8 mouse cellular contexts compared by ENCODE assay signal in genomic region chr12:73908274-73909012, GRCm38 (mm10). TPM values are rescaled to one million over a fixed set of nuclear protein-coding genes. Genes with fewer than 3 reads are reported as not detected.
DNase-seq lines count a peak whose midpoint lies in the region; ATAC-seq lines count a peak whose summit lies in the region.

No protein-coding gene starts in this region.

- 0 out of 2 replicates have a peak, but pooled peaks cover 4% of the 10 kb centered on the region for H3K27me3 ChIP-seq in embryonic facial prominence, embryonic 12.5 days
- H3K27me3 ChIP-seq in kidney, embryonic 14.5 days (ENCODE audit: control insufficient read depth, insufficient read depth, low read length), result no peaks in the 10 kb centered on the region
- H3K27me3 ChIP-seq in midbrain, embryonic 16.5 days (ENCODE audit: control insufficient read depth, insufficient read depth, low read depth, low read length), result no peaks in the 10 kb centered on the region

- no peaks in the 10 kb centered on the region for H3K9me3 ChIP-seq in embryonic facial prominence, embryonic 12.5 days
- H3K9me3 ChIP-seq in kidney, embryonic 14.5 days (ENCODE audit: control insufficient read depth, low read length), result no peaks in the 10 kb centered on the region
- H3K9me3 ChIP-seq in midbrain, embryonic 16.5 days (replicated peaks; ENCODE audit: control insufficient read depth, low read length, poor library complexity, severe bottlenecking), result no peaks in the 10 kb centered on the region

- peak overlapping the region; percentile 95 for H3K4me3 ChIP-seq in embryonic facial prominence, embryonic 12.5 days
- peak overlapping the region; percentile 95 for H3K4me3 ChIP-seq in kidney, embryonic 14.5 days (ENCODE audit: low read length)
- H3K4me3 ChIP-seq in midbrain, embryonic 16.5 days (ENCODE audit: low read depth, low read length), result peak overlapping the region; percentile 98

- peak overlapping the region; percentile 99 for H3K9ac ChIP-seq in embryonic facial prominence, embryonic 12.5 days
- H3K9ac ChIP-seq in kidney, embryonic 14.5 days (ENCODE audit: low read depth, low read length), result peak overlapping the region; percentile 98
- peak overlapping the region; percentile 99 for H3K9ac ChIP-seq in midbrain, embryonic 16.5 days (ENCODE audit: low read depth, low read length)

- H3K4me2 ChIP-seq in embryonic facial prominence, embryonic 12.5 days (replicated peaks), result peak overlapping the region; percentile 51
- H3K4me2 ChIP-seq in kidney, embryonic 14.5 days (replicated peaks; ENCODE audit: low read depth, low read length), result peak overlapping the region; percentile 59
- peak overlapping the region; percentile 86 for H3K4me2 ChIP-seq in midbrain, embryonic 16.5 days (ENCODE audit: low read length)

- peak; percentile 67 for ATAC-seq in embryonic facial prominence, embryonic 12.5 days (ENCODE audit: insufficient number of reproducible peaks, insufficient read depth, low FRiP score, low TSS enrichment)
- peak; percentile 77 for ATAC-seq in kidney, embryonic 14.5 days (ENCODE audit: low FRiP score, low TSS enrichment)
- ATAC-seq in midbrain, embryonic 16.5 days, result peak; percentile 69

- peak overlapping the region; percentile 99 for H3K27ac ChIP-seq in embryonic facial prominence, embryonic 12.5 days
- peak overlapping the region; percentile 99 for H3K27ac ChIP-seq in kidney, embryonic 14.5 days (ENCODE audit: low read depth, low read length)
- H3K27ac ChIP-seq in midbrain, embryonic 16.5 days (ENCODE audit: low read length), result peak overlapping the region; percentile 98

- peaks cover 10% of the 10 kb centered on the region; the same call in 1 of the 2 replicates for H3K4me1 ChIP-seq in embryonic facial prominence, embryonic 12.5 days
- H3K4me1 ChIP-seq in kidney, embryonic 14.5 days (ENCODE audit: control insufficient read depth, insufficient read depth, low read length), result peaks cover 2% of the 10 kb centered on the region; the same call in 1 of the 2 replicates
- H3K4me1 ChIP-seq in midbrain, embryonic 16.5 days (ENCODE audit: control insufficient read depth, insufficient read depth, low read length), result peaks cover 18% of the 10 kb centered on the region

- WGBS in embryonic facial prominence, embryonic 12.5 days, result under 1% methylated on average over 65 of the region's 76 CpGs
- under 1% methylated on average over 54 of the region's 76 CpGs for WGBS in kidney, embryonic 14.5 days
- under 1% methylated on average over 65 of the region's 76 CpGs for WGBS in midbrain, embryonic 16.5 days

- peak; percentile 15 for DNase-seq in 3T3-L1 (ENCODE audit: low read depth, low spot score)
- DNase-seq in adrenal gland, postnatal 36 days, result peak; percentile 65 to 80
- peak; percentile 60 to 66 for DNase-seq in heart, adult 9 months (ENCODE audit: low spot score in 2 of 2)
- peak; percentile 70 for DNase-seq in liver
- peak; percentile 54 to 82 for DNase-seq in spleen, postnatal 4 days (ENCODE audit: low spot score in 2 of 2)

- H3K36me3 ChIP-seq in embryonic facial prominence, embryonic 12.5 days, result no peaks in the 10 kb centered on the region
- H3K36me3 ChIP-seq in kidney, embryonic 14.5 days (ENCODE audit: control insufficient read depth, insufficient read depth, low read length), result no peaks in the 10 kb centered on the region
- no peaks in the 10 kb centered on the region for H3K36me3 ChIP-seq in midbrain, embryonic 16.5 days (ENCODE audit: control insufficient read depth, insufficient read depth, low read length)

RNA-seq across cellular contexts. Expression of gene Hif1a, which starts 7.3 kb away (rescaled TPM):
- total RNA-seq in adrenal gland, postnatal 36 days (2021), result 10 to 100 TPM; 66.5 to 69.1 TPM
- polyA plus RNA-seq in embryonic facial prominence, embryonic 12.5 days (2016; fragmentation: Nextera tagmentation; extraction: Ambion mirVana), result 119 and 121 TPM in 2 replicates
- 64.9 and 114 TPM in 2 replicates for polyA plus RNA-seq in kidney, embryonic 14.5 days (2014; fragmentation: Nextera tagmentation; extraction: Ambion mirVana)
- 68.6 and 75.8 TPM in 2 replicates for polyA plus RNA-seq in midbrain, embryonic 16.5 days (2015; fragmentation: Nextera tagmentation; extraction: Ambion mirVana)

RNA-seq across cellular contexts. Expression of gene Gm49321, which starts 29.0 kb away (rescaled TPM):
- total RNA-seq in adrenal gland, postnatal 36 days (2021), result 1 to 10 TPM; 5.7 to 8.5 TPM
- polyA plus RNA-seq in embryonic facial prominence, embryonic 12.5 days (2016; fragmentation: Nextera tagmentation; extraction: Ambion mirVana), result 11.9 and 16.6 TPM in 2 replicates
- 8.7 and 13.9 TPM in 2 replicates for polyA plus RNA-seq in kidney, embryonic 14.5 days (2014; fragmentation: Nextera tagmentation; extraction: Ambion mirVana)
- polyA plus RNA-seq in midbrain, embryonic 16.5 days (2015; fragmentation: Nextera tagmentation; extraction: Ambion mirVana), result 21.2 and 26.0 TPM in 2 replicates

RNA-seq across cellular contexts. Expression of gene Snapc1, which starts 55.8 kb away (rescaled TPM):
- total RNA-seq in adrenal gland, postnatal 36 days (2021), result 10 to 100 TPM; 15.7 to 20.9 TPM
- polyA plus RNA-seq in embryonic facial prominence, embryonic 12.5 days (2016; fragmentation: Nextera tagmentation; extraction: Ambion mirVana), result 23.6 and 25.2 TPM in 2 replicates
- polyA plus RNA-seq in kidney, embryonic 14.5 days (2014; fragmentation: Nextera tagmentation; extraction: Ambion mirVana), result 15.1 and 16.1 TPM in 2 replicates
- 37.0 and 39.4 TPM in 2 replicates for polyA plus RNA-seq in midbrain, embryonic 16.5 days (2015; fragmentation: Nextera tagmentation; extraction: Ambion mirVana)

Comparison
In these comparisons a context has a peak if more than half of its experiments do, and no peak if none do; other contexts are left out.
1. Peak in every context shown above with its lines: DNase-seq, ATAC-seq, H3K4me3 ChIP-seq and H3K27ac ChIP-seq.
2. DNase-seq: peak in every context shown above with its lines; median percentile 72 in adrenal gland, postnatal 36 days; 70 in liver; 68 in spleen, postnatal 4 days; 63 in heart, adult 9 months; 15 in 3T3-L1.